Mouse (Mus musculus): ENCODE results near the gene Irf7.
A peak's percentile ranks its signal among the peaks of the same experiment; 100 is the strongest.

Gene Irf7

DNA sequence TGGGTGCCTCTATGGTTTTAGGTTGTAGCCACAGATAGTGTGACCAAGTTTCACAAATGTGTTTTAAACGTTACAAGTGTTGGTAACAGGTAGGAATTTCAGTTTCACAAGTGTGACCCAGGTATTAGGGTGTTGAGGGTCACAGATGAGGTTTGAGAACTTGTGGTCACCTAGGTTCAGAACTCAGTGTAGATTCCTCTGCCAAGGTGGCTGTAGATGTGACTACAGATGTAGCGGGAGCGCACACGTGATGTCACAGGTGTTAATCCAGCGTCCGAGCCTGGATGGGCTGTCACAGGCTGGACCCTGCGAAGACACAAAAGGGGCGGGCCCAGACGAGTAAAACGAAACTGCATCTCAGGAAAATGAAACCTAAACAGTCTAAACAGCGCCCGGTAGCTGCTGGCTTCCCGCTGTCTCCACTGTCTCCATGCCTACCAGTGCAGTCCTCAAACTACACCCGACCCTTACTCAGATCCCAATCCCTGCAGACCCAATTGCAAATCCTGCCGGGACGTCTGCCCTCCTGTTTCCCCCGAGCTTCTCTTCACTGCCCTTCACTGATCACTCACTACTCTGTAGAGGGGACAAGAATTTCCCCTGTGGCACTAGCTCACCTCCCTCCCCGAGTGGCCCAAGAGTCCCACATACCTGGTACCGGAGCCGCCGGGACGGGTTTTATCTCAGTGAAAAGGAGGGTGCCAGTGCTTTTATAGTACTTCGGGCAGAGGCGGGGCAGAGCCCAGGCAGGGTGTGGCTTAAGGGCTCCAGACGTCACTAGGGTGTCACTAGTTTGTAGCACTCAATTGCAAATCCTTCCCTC is at the start of gene Irf7:
TSS of gene Irf7 (minus strand) at position 743 of the 823 bp plus-strand sequence.
- DNase-seq (ENCODE audit: low read depth, low spot score) = peak; percentile 30

DNA sequence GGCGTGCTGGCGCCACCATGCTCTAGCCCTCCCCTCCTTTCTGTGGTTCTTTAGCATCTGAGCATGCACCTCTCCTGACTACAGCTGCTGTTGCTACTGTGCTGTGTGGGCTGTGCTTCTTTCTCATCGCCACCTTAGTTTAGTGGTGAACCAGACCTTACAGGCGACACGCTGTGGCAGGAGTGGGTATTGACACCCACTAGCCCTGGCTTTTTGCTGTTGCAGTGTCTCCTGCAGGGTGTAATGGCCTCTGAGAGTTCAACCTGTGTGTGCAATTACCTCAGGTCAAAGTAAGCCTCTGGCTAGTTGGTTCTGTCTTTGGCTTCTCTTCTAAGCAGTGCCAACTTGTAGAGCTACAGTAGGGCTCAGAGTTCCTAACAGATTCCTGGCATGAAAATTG is 49.7 kb upstream of the Irf7 start:
- peak; percentile 75 for DNase-seq (ENCODE audit: low read depth, low spot score)

DNA sequence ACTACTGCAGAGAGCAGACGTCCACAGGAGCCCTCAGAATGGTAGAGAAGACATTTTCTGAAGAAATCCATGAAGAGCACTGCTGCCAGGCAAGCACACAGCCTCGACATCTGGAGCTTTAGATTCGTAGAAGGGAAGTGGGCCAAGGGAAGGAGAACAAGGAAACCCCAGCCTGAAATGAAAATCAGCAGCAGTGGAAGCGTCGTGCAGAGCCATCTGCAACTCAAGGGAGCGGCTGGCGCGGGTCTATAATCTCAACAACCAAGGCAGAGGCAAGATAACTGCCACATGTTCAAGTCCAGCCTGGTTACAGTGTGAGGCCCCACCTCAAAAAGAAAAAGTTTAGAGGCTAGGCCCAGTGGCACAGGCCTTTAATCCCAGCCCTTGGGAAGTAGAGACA is 48.8 kb upstream of the Irf7 start:
- no peak for DNase-seq (ENCODE audit: low read depth, low spot score)

DNA sequence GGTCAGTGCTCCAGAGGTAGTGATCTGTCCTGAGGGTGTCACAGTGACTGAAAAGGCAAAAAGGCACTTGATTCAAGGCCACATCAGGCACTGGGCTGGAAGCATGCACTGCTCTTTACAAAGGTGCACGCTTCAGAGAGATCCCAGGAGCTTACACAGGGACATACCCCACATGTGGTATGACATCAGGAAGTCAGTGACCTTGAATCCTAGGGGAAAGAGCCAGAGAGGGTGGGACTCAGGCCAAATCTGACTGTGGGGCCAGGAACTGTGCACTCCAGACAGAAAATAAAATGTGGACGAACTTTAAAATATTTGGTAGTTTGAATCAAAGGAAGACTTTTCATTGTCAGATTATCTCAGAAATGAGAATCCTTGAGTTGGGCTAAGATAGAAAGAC is 48.1 kb upstream of the Irf7 start:
- DNase-seq (ENCODE audit: low read depth, low spot score) = no peak

DNA sequence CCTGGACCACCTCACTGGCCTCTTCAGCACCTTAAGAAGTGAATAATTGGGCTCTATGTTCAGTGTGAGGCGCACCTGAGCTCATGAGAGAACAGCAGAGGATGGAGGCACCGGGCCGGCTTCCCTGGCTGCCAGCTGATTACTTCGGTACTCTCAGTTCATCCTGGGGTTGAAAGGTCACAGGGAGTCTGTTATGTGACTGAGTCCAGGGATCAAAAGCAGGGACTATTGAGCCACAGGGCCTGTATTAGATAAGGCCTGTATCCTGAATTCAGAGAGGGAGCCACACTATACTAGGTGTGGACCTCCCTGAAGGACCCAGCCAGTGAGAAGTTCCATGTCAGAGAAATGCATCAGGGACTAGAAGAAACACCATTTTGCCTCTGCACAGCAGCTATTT is 38.3 kb upstream of the Irf7 start:
- DNase-seq (ENCODE audit: low read depth, low spot score) = no peak

DNA sequence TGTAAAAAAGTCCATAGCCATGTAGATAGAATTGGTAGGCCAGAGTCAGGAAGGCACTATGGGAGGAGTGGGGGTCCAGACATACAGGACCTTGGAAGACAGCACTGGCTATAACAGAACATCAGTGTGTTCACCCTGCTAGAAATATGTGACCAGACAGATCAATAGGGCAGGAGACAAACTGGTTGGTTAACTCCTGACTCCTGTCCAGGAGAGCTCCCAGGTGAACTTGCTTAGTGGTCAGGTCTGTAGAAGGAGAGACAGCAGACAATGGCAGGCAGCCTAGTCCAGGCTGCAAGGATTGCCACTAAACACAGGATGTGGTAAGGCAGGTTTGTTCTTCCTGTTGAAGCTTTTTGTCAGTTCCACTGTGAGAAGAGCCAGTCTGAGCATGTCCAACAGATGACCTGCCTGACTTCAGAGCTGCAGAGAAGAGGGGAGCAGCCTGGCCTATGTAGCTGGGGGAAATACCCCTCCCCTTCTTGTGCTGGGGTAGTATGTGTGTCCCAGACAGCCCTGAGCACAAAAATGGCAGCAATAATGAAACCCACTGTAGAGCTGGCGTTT is 36.5 kb upstream of the Irf7 start:
- DNase-seq (ENCODE audit: low read depth, low spot score) = no peak

DNA sequence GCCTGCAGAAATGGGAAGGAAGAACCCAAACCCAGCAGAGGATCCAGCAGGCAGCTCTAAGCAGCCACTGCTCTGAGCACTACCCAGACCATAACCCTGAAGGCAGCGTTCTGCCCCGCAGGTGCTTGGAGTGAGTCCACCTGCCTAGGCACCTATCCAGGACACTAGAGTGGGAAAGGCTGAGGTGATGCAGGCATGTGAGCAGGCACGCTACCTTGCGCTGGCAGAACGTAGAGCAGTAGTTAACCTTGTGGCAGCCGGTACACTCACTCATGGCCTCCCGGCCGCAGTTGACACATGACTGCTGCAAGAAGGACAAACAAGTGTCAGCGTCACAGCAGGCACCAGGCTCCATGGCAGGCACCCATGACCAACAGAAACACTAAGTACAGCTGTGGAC is 35.1 kb upstream of the Irf7 start:
- no peak for DNase-seq (ENCODE audit: low read depth, low spot score)

DNA sequence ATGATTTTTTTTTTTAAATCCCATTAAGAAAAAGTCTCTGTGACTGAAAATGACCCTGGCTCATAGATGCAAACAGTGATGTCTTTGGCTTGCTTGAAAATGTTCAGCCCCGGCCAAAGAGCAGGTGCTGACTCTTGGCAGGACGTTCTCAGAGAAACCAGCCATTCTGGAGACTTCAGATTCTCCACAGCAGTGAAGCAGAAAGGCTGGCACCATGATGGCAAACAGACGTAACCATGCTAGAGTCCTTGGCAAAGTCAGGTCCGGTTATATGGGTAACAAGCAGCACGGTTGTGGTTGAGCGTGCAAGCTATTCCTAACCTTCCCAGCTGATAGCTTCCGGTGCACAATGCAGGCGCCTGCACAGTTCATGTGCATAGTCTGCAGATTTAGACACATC is 32.9 kb upstream of the Irf7 start:
- DNase-seq (ENCODE audit: low read depth, low spot score) = no peak

DNA sequence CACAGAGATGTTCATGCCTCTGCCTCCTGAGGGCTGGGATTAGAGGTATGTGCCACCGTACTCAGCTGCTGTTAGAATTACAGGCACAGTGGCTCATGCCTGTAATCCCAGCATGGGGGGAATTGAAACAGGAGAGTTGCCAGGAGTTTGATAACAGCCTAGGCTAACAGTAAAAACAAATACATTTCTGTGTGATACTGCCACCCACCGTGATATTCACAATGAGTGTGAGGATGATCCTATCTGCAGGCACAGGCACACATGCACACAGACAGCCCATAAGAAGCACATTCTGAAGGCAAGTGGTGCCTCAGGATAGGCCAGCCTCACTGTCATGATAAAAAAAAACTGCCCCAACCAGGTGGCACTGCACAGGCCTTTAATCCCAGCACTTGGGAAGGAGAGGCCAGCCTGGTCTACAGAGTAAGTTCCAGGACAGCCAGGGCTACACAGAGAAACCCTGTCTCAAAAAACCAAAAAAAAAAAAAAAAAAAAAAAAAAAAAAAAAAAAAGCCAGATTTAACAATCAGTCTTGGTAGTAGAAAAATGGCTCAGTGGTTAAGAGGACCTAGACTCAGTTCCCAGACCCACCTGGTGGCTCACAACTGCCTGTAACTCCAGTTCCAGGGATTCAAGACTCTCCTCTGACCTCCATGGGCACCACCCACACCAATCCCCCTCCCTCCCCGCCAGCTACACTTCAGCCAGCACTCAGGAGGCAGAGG is 31.8 kb upstream of the Irf7 start:
- DNase-seq (ENCODE audit: low read depth, low spot score) = no peak

DNA sequence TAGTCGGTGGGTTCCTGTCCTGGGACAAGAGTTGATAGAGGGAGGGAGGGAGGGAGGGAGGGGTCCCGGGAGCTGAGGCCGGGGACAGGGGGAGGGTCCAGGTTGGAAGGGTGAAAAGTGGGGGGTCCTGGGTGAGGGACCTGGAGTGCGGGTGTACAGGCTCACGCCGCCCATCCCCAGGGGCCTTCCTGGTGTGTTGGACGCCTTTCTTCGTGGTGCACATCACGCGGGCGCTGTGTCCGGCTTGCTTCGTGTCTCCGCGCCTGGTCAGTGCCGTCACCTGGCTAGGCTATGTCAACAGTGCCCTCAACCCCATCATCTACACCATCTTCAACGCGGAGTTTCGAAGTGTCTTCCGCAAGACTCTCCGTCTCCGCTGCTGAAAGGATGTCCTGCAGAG is 28.2 kb upstream of the Irf7 start:
- no peak for DNase-seq (ENCODE audit: low read depth, low spot score)

DNA sequence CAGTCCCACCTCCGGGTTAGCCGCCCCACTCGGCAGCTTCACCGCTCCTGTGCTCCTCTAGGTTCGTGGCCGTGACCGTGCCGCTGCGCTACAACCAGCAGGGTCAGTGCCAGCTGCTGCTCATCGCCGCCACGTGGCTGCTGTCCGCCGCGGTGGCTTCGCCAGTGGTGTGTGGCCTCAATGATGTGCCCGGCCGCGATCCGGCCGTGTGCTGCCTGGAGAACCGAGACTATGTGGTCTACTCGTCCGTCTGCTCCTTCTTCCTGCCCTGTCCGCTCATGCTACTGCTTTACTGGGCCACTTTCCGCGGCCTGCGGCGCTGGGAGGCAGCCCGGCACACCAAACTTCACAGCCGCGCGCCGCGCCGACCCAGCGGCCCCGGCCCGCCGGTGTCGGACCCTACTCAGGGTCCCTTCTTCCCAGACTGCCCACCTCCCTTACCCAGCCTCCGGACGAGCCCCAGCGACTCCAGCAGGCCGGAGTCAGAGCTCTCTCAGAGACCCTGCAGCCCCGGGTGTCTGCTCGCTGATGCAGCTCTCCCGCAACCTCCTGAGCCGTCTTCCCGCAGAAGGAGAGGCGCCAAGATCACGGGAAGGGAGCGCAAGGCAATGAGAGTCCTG is 27.7 kb upstream of the Irf7 start:
- peak; percentile 46 for DNase-seq (ENCODE audit: low read depth, low spot score)

DNA sequence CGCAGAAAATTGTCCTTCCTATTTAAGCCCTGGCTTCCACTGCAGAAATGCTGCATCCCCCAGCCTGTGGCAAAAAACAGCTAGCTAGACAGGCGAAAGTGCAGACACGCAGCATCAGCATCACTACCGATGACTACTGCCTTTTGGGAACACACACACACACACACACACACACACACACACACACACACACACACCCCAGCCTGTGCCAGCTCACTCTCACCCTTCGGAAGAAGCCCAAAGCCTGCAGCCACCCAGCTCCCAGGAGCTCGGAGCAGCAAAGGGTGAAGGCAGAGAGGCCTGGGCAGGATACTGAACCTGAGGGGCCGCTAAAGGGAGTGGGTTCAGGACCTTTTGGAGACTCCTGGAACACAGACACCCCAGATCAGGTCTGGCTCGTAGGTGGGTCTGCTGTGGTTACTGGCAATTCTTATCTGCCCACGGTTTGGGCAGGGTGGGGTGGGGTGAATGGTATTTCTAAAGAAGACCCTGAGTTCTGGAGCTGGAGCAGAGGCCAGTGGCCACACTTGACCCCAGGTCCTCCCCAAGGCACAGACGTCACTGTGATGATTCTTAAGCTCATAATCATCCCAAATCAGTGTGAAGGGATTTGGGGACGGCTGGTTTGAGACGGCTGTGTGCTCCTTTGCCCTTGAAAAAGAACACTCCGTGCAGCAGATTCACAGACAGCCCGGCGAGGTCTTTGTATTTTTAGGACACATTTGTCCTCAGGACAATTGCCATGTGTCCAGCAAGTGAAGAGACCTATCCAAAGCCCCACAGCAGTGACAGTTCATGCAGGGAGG is 26.5 kb upstream of the Irf7 start:
- no peak for DNase-seq (ENCODE audit: low read depth, low spot score)

DNA sequence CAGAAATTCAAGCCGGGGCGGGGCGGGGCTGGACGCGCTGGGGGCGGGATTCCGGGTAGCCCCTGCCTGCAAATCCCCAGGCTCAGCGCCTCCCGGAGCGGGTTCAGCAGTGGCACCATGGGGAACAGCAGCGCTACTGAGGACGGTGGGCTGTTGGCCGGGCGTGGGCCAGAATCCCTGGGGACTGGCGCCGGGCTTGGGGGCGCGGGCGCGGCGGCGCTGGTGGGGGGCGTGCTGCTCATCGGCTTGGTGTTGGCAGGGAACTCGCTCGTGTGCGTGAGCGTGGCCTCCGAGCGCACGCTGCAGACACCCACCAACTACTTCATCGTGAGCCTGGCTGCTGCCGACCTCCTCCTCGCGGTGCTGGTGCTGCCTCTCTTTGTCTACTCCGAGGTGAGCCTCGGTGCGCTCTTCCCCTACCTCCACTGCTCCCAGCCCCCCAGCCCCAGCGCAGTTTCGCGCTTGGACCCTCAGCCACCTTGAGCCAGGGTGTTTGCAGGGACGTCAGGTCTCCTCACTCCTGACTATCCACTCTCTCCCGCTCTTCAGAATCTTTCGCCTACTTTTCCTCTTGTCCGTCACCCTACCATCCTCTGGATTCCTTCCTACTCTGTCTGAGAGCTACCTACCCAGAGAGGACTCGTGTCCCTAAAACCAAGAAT is 25.8 kb upstream of the Irf7 start, which contains the start of gene Drd4:
TSS of gene Drd4 (plus strand) at position 86 of the 662 bp plus-strand sequence.
- DNase-seq (ENCODE audit: low read depth, low spot score) = peak; percentile 61

DNA sequence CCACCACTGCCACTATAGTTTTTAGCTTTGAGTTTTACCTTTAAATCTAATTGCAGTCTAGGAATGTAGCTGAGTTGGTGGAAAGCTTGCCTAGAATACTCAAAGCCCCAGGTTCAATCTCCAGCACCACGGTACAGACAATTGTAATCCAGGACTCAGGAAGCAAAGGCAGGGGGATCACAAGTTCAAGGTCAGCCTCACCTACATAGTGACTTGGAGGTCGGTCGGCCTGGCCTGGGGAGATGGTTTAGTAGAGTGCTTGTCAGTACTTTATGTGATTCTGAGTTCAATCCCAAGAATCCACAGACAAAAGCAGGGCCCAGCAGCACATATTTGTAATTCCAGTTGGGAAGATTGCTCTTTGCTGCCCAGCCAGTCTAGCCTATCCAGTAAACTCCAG is 21.8 kb upstream of the Irf7 start:
- DNase-seq (ENCODE audit: low read depth, low spot score) = peak; percentile 62

DNA sequence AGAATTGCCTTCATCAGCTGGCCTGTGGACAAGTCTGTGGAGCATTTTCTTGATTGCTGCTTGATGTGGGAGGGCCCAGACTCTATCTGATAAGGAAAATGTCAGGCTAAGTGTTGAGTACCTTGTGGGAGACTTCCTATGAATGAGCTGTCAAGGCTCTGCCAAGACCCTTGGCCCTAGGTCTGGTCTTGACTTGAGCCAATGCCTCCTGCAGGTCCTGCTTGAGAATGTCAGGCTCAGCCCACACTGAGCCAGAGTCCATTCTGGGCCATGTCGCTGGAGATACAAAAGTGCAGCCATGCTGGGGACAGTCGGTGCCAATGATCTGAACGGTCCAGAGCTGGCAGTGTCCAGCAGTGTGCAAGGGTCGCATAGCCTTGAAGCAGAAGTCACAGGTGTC is 16.5 kb upstream of the Irf7 start:
- DNase-seq (ENCODE audit: low read depth, low spot score) = no peak

DNA sequence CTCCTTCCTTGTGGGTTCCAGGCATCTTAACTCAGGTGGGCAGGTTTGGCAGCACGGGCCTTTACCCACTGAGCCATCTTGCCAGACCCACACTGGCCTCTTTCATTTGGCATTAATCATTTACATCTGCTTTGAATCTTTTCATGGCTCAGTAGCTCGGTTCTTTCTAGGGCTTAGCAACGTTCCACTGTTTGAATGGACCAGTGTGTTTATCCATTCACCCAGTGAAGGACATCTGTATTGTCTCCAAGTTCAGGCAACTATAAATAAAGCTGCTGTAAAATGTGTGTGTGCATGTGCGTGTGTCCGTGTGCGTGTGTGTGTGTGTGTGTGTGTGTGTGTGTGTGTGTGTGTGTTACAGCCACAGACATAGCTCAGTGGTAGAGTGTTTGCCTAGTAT is 15.2 kb upstream of the Irf7 start:
- no peak for DNase-seq (ENCODE audit: low read depth, low spot score)

DNA sequence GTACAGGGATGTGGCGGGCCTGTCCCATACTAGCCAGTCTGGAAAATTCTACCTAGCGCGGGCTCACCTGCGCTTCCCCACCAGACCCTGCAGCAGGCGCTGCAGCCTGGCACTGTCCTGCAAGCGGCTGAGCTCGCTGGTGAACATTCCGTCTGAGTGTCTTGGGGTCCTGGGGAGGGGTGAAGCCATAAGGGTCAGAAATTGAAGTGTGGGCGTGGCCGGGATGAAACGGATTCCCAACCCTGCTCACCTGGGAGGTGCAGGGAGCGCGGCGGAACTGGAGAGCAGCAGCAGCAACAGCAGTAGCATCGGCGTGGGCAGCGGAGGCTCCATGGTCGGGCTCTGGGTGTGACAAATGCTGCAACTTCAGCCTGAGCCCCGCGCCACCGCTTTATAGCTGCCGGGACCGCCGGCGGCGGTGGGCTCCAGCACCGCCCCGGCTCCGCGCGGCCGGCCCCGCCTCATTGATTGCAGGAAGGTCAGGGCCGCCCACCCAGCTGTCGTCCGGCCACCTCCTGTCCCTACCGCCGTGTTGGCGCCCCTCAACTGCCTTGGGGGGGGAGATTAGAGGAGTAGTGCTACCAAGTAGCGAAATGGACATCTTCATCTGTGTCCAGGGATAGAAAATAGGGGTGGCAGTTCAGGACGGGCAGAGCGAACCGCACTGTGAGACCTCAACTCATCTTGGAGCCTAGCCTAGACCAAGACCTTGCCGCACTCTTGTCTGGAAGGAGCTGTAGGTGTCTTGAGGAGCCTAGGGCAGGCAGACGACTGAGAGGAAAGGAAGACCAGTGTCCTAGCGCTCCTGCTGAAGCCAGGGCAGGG is 12.7 kb upstream of the Irf7 start, which contains the start of gene Sct:
TSS of gene Sct (minus strand) at position 368 of the 825 bp plus-strand sequence.
- peak; percentile 71 for DNase-seq (ENCODE audit: low read depth, low spot score)

DNA sequence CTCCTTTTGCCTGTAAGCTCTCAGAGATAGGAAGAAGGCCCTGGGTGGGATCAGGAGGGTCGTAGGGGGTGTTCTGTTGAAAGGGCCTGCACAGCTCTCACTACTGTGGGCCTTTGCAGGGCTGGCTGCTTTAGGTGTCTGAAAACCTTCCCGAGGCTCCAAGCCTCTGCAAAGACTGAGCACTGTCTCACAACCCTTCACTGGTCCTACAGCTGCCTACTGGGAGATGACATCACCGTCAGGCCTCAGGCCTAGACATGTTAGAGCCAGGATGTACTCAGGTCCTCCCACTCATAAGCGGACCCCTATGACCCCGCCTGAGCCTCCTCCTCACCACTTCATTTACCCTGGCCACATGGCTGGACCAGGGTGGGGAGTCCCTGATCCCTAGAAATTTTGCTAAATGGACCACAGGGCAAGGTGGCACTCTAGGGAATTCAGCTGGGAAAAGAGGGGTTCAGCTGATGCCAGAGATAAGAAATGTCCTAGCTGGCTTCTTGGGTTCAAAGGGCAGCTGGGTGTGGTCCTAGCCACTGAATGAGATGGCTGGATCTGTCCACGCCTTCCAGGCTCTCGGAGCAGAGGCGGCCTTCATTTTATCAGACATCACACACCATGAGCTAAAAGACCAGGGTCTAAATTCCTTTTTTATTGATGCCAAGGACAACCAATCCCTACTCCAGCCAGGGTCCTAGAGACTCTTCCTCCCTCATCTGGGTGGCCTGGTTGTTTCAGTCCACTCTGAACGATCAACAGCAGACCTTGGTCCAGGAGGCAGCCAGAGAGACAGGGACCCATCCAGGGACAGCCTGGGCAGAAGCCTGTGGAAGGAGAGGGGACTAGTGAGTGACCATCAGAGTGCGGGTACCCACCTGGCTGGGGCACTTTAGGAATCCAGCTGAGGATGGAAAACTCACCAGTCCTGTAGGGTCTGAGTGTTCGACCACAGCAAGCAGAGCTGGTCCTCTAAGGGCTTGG is 11.7 kb upstream of the Irf7 start:
- DNase-seq (ENCODE audit: low read depth, low spot score) = no peak

DNA sequence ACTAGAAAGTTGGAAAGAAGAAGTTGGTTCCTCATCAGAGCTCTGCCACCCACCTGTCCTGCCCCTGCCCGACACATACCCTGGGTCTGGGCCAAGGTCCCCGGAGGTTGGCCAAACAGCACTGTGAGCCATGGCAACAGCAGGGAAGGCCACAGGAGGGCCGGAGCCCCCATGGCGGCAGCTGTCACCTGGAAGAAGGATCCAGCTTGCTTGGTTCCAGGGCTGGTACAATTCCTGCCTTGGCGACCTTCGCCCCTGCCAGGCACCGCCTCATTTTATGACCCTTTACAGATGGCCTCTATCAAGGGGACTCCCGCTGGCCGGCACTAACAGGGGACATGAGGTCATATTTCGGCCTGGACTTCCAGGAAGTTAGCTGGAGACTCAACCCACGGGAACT is 10.3 kb upstream of the Irf7 start, which contains the start of gene Cdhr5:
TSS of gene Cdhr5 (minus strand) at position 241 of the 400 bp plus-strand sequence.
- DNase-seq (ENCODE audit: low read depth, low spot score) = no peak
